Mouse (Mus musculus): ENCODE data around the gene Cfi. TPM values are rescaled to one million over a fixed set of nuclear protein-coding genes. Genes with fewer than 3 reads are reported as not detected.

The Cfi gene
- polyA plus RNA-seq, 1 experiment from 2014 or later: 0.08 TPM

Other genes with a start within 250 kb of the Cfi start
- 1.7 and 1.9 TPM in 2 replicates for gene Egf, start 80.6 kb upstream of the Cfi start, polyA plus RNA-seq (2014; fragmentation: Nextera tagmentation; extraction: Ambion mirVana)
- gene Lrit3, start 31.9 kb upstream of the Cfi start, polyA plus RNA-seq (2014; fragmentation: Nextera tagmentation; extraction: Ambion mirVana): not detected in 2 replicates
- gene Rrh, start 13.3 kb upstream of the Cfi start, polyA plus RNA-seq (2014; fragmentation: Nextera tagmentation; extraction: Ambion mirVana): not detected in 2 replicates
- gene Gar1, start 4.5 kb upstream of the Cfi start, polyA plus RNA-seq (2014; fragmentation: Nextera tagmentation; extraction: Ambion mirVana): 40.9 and 42.8 TPM in 2 replicates
- gene Pla2g12a, start 42.7 kb downstream of the Cfi start, polyA plus RNA-seq (2014; fragmentation: Nextera tagmentation; extraction: Ambion mirVana): 33.7 and 39.0 TPM in 2 replicates
- 62.8 and 64.7 TPM in 2 replicates for gene Casp6, start 65.5 kb downstream of the Cfi start, polyA plus RNA-seq (2014; fragmentation: Nextera tagmentation; extraction: Ambion mirVana)
- 3.2 and 4.3 TPM in 2 replicates for gene Mcub, start 134.3 kb downstream of the Cfi start, polyA plus RNA-seq (2014; fragmentation: Nextera tagmentation; extraction: Ambion mirVana)
- gene Sec24b, start 225.7 kb downstream of the Cfi start, polyA plus RNA-seq (2014; fragmentation: Nextera tagmentation; extraction: Ambion mirVana): 38.2 and 38.9 TPM in 2 replicates